Mouse (Mus musculus) c-Kit-positive CD71-positive TER-119-negative erythroid progenitor cells, embryonic 14.5 days (primary cell): ENCODE results near the gene Nek6.

Experiments
- DNase-seq: peaks from one replicate; pipeline ENCODE4 v3.0.0-alpha.2; 2013; ENCODE audit warnings: low read depth

Gene Nek6

DNA sequence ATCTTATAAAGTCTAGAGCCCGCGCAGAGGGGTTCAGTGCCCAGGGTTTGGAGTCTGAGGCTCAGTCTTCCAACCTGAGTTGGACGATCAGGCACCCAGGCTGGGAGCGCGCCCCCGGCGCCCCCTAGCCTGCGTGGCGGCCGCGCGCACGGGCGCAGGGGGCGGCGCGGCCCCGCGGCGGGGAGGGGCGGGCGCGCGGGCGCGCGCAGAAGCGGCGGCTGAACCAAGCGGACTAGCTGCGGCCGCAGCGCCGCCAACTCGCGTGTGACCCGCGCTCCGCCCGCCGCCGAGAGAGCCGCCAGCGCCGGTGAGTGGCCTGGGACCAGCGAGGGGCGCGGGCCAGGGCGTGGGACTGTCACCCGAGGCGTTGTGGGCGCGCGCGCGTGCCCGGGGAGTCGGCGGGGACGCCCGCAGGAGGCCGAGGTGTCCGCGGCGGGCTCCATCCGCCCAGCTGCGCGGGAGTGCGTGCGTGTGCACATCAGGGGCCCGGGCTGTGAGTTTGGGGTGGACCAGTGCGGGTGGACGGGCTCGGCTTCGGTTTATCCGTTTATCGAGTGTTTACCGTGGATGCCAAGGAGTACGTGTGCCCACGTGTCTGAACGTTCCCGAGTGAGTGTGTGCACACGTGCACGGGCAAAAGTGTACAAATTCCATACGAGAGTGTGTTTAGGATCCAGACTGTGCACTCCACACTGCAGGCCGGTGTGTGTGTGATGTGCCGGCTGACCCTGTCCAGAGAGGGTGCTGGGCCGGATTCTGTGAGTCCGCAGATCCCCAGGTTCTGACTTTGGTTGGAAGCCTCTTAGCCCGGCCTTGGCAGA lies at the start of gene Nek6:
TSS of gene Nek6 (plus strand) at position 157 of the 821 bp plus-strand sequence.
- DNase-seq: no peak

DNA sequence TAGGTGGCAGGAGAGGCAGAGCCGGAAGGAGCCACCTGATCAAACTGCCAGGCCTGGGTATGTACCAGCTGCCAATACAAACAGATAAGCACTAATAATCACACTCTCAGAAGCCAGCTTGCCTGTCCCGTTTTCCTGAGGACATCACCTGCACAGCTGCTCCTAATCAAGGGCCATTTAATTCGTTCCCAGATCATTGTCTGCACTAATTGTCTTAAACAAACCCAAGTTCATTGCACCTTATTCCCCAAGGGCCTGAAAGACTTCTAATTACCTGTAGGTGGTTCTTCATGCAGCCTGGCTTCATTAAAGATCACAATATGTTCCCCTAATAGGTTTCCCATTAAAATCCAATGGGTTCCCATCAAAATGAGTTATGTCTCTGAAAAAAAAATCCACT lies 49.1 kb upstream of the Nek6 start:
- DNase-seq: no peak

DNA sequence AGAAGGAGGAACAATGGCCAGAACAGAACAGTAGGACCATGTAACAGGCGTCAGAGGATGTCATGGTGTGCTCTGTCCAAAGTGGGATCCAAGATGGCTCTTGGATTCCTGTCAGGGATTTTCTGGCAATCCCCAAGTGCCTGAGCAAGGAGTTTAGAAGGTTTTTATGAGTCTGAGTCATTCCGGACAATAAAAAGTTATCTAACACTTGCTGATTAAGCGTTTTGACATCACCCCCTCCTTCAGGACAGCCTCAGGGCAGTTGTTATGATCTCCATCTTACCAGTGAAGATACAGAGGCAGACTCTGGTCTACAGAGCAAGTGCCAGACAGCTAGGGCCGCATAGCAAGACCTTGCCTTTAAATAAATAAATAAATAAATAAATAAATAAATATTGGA lies 42.6 kb upstream of the Nek6 start:
- no peak for DNase-seq

DNA sequence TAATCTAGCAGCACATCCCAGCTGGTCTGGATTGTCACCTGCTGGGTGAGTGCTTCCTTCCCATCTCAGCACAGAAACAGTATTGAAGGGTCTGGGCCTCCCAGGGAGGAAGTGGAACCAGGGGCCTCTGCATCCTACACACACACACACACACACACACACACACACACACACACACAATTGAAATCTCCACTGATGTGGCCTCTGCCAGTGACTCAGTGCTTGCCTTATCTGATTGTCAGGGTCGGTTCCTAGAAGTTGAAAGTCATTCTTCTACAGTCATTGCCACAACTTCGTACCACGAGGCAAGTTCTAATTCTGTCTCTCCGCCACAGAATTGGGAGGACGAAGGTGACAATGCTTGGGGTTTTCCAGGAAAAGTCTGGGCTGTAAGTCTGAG lies 39.7 kb upstream of the Nek6 start:
- peak; percentile 21 for DNase-seq

DNA sequence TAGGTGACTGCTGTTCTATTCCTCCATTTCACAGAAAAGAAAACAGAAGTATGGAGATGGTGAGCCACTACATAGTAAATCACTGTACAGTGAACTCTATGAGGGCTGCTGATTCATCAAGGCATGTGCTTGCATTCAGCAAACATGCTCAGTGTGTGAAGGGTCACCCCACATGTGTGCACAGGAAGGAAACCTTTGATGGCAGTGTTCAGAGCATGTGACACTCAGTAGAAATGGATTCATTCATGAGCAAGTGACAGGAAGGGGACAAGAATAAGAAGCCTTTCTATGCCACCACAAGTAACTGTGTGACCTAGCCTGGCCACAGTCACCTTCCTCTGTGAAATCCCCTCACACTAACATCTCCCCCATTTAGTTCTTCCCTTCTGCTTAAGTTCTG lies 38.6 kb upstream of the Nek6 start:
- no peak for DNase-seq

DNA sequence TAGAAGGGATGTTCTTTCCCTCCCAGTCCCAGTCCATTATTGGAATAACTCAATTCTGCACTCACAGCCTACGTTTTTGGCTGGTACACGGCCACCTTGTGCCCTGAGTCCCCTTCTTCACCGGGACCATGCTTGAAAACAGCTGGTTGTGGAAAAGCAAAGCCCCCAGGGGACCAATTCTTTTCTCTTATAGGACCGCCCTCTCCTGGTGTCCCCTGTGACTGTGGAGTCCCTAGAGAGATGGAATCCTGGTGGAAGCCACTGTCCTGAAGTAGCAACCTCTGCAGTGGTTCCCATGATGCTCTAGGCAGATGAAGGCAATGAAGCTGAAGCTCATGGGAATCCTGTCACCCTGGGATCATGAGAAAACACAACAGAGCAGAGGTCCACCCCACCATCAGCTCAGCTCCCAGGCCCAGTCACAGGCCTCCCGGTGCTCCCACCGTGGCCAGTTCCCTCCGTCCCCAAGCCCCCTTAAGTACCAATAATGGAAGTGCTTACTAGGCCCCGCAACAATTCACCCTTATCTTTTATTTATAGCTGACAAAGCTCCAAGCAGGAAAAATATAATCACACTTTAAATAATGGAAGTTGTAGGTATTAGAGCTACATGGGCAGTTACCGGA lies 34.5 kb upstream of the Nek6 start:
- no peak for DNase-seq

DNA sequence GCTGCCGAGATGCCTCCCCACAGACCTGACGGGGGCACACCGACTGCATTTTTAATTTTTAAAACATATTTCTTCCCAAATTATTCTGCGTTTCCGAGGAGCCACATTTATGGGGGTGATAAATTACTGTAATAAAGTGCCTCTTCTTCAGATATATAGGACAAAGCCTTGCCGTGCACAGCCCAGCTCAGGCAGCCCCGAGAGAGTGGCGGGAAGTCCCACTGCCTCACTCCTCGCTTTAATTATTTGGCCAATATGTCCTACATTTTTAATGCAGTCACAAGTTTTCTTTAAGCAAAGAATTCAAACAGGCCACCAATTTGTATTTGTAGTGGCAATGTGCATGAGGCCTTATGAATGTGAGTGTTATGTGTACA lies 34.0 kb upstream of the Nek6 start:
- DNase-seq: no peak

DNA sequence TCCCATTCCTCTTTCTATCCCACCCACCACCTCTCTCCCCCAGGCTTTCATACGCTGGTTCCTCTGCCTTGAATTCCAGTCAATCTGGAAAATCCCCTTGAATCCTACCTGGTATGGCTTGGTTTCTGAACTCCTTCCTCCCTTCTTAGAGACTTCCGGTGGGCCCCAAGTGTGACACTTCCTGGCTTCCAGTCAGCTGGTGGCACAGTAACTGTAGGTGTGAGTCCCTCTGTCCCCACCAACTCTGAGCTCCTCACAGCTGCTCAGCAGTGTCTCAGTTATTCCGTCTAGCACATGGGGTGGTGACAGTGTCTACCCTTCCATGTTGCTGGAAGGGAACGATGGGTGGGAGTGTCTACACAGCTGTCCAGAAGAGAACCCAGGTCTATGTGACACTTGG lies 32.8 kb upstream of the Nek6 start:
- no peak for DNase-seq

DNA sequence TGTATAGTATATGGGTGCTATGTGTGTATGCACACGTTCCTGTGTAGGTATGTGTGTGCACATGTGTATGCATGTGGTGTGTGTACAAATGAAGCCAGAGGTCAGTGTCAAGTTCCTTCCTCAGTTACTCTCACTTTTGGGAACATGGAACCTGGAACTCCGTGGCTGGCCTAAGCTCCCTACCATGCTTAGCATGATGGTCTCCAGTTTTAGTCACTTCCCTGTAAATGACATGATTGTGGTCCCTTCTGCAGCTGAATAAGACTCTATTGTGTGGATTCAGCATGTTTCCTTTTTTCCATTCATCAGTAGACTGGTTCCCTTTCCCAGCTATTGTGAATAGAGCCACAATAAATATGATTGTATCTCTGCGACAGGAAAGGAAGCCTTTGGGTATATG lies 31.9 kb upstream of the Nek6 start:
- DNase-seq: no peak

DNA sequence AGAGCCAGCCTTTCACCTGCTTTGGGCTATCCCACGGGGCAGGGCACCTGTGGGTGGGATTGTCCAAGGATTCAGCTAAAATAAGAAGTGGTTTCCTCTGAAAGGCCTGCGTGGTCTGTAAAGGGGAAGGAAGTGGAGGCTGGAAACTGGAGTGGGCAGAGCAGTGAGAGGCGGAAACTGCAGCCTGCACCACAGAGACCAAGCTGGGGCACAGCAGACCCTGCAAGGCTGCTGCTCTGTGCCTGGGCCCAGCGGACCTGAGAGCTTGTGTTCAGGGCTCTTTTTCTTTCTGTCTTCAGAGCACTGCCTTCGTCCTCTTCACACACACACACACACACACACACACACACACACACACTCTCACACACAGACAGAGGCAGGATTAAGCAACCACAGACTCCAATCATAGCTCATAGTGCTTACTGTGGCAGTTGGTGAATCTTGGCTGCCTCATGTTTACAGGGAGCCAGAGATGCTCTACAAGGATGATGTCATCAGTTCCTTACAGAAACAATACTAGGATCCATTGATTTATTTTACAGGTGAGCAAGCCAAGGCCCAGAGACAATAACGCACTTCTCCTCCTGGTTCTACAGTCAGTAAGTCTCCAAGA lies 30.2 kb upstream of the Nek6 start:
- no peak for DNase-seq

DNA sequence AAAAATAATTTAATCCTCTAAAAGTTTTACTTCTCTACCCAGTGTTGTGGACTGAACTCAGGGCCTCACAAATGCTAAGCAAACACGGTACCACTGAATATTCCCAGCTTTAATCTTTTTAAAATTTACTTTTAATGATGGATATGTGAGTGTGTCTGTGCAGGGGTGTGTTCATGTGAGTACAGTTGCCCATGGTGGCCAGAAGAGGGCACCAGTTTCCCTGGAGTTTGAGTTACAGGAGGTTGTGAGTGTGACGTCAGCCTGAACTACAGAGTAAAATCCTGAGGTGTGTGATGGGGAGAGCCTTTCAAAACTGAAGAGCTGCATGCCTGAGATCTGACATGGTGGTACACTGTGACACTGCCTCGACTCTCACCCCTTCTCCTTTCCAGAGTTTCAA lies 29.3 kb upstream of the Nek6 start:
- no peak for DNase-seq

DNA sequence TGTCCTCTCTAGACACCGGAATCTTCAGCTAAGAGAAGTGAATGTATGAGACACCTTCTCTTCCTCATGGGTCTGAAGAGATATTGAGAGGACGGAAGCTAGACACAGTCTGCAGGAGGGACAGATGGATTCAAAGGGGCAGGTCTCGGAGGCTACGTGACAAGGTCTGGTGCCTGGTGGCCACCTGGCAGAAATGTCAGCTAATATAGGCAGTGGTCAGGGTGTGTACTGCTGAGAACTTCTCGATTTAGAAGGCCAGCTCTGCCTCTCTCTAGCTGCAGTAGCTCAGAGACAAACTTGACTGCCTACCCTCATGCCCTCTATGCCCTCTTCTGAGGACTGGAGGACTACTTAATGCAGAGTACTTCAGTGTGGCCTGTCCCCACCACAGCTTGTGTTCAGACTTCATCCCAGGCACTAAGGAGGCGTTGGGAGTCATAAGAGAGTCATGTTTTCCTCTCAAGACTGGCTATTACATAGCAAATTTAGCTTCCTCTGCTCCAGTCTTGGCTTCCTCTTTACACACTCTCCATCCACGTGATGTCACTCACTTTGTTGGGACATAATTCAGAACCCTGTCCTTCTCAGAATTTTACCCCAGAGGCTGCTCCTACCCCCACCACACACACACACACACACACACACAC lies 28.3 kb upstream of the Nek6 start:
- DNase-seq: no peak

DNA sequence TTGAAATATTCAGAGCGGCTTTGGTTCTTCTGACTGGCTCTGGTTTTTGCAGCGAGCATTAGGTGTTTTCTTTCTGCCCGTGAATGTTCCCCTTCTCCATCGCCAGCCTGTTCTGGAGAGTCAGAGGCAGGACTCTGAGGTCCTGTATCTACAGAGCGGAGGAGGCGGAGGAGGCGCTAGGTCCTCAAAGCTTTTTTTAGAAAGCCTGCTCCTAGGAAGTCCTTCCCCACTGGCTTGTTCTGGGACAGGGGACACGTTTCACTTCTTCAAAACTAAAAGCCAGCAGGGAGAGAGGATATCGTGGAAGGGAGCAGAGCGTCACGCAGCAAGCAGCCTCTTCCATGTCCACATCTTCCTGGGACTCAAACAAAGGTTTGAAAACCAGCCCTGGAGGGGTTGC lies 26.9 kb upstream of the Nek6 start:
- no peak for DNase-seq

DNA sequence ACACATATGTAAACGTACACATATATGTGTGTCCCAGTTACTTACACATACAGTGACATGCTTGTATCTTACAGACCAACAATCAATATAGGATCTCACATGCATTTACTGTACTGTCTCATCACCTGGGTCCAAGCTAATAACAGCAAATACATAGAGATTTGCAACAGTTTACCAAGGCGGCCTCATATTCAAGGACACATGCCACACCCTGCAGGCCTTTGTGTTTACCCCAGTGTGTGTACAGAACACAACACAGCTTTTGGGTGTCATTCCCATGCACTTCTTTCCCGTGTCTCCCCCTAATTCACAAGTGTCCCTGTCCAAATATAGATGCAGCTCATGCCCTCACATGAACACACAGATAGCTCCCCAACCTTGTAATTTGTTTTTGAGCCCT lies 26.0 kb upstream of the Nek6 start:
- DNase-seq: no peak

DNA sequence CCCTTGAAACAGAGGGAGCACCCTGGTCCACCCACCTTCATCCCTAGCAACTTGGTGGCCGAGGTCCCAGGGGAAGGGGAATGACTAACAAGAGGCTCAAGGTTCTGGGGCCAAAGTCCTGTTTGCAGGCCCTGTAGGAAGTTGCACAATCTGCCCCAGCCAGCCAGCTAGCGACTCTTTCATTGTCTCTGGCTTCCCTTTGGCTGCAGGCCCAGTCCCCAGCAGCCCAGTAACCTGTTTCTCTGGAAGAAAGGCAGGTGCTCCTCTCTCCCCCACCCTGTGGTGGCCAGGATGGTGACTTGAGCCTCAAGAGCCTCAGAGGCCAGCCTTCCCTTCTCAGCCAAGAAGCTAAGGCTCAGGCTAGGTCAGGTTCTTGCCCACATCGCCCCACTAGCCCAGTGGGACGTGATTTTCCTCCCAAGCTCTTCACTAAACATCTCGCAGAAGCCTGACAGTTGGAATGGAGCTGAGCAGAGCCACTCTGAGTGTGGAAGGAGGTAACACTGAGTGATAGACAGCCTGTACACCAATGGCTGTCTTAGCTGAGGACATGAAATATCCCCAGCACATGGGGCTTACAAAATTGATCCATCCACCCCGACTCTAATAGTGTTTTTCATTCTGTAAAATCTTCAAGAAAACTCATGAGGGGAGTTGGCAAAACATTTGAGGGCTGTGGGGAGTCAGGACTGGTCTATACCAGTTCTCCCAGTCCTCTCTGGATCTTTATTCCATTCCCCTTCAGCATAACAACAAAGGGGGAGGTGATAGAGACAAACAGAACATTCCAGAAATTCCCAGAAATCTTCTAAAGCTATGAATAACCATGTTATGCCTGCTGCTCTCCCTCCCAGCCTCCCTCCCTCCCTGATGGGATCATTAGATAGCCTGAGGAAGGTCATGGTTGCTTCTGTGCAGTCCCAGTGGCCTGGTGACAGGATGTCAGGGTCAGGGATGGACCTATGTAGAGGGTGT lies 25.2 kb upstream of the Nek6 start:
- no peak for DNase-seq

DNA sequence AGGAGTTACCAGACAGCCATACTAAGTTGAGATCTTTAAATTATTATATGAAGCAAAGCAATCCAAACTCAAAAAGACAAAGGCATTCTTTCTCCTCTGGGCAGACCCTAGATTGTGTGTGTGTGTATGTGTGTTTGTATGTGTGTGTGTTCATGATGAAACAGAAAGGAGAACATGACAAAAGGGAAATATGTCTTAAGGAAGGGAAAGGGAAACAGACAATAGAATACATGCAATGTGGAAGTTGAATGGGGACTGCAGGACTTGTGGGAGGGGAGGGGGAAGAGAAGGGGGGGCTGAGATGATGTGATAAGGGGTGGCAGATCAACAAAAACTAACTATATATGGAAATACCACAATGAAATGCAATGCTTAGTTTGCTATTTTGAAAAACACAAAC lies 13.8 kb upstream of the Nek6 start:
- DNase-seq: no peak

DNA sequence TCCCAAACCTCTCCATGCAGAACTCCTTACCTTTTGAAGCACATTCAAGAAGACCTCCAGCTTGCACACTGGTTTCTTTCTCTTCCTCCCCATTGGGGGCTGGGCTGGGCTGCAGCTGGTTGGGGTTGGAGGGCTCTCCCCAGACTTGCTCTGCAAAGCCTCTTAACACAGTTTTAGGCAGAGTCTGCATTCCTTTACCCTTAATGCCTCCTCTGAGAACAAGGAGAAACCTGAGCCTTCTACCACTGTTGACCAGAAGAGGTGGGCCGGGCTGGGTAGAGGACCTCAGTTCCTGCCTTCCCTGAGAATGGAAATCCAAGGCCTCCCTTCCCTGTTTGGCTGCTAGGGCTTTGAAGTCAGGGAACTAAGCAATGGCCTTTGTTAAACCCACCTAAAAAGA lies 9.8 kb upstream of the Nek6 start:
- DNase-seq: no peak

DNA sequence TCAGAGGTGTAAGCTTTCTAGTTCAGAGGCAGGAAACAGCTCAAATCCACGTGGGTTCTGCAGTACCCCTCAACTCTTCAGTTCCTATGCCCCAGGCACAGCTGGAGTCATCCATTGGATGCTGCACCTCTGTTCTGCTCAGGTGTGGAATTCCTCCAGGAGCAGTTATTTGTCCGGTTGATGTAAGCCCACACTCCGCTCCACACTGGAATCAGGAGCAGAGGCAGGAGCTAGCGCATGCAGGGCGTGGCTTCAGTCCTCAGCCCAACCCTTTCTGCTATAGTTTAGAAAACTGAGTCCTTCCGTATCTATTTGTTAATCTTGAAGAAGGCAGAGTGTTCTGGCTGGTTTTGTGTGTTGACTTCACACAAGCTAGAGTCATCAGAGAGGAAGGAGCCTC lies 9.3 kb upstream of the Nek6 start:
- DNase-seq: no peak

DNA sequence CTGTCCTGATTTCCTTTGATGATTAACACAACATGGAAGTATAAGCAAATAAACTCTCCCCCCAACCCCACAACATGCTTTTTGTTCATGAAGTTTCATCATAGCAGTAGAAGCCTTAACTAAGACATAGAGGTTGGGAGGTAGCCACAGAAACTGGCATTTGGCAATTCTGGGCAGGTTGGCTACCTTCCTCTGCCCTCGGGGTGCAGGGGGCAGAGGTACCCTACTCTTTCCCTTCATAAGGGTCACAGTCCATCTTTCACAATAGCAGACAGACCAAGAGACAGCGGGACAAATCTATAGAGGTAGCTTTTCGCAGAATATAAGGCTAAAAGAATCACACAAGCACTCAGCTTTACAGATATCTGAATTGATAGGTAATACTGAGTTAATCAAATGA lies 8.7 kb upstream of the Nek6 start:
- DNase-seq: no peak

DNA sequence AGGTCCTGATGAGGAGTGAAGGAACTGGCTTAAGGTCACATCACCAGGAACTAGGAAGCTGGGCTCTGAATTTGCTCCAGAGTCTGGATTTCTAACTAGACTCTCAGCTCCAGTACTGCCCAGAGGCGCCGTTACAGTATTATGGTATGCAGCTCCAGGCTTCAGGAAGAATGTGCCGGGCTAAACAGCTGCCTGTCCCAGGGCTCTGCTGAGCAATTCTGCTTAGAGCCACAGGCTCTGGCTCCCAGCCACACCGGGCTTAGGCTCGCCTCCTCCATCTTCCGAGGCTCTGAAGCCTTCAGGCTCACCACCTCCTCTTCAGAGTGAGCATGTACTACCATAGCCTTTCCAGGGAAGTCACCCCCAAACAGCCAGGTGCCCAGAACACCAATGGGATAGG lies 7.1 kb upstream of the Nek6 start:
- no peak for DNase-seq

DNA sequence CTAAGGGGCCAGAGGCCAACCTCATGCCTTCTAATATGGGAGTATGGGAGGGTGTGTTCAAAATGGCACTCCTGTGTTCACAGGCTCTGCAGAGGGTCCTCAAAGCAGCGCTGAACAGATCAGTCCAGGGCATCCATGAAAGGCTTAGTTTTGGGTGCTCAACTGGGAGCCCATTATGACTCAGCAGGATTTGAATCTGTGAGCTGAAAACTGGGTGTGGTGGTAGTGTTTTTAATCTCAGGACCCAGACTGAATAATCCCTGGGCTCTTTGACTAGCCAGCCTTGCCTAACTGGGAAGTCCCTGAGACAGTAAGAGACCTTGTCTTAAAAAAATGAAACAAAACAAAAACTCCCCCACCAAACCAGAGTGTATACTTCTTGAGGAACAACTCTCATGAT lies 4.3 kb upstream of the Nek6 start:
- no peak for DNase-seq
